Mouse (Mus musculus) frontal cortex, postnatal 36 days (tissue): Measurements from ENCODE around the gene Manba.
A peak's percentile ranks its signal among the peaks of the same experiment; 100 is the strongest.

ENCODE experiments used
- DNase-seq, 2 experiments: peaks; one replicate each; pipeline ENCODE4 v3.0.0; 2022; ENCODE audit warnings: low spot score in 2 of 2

The Manba gene

DNA sequence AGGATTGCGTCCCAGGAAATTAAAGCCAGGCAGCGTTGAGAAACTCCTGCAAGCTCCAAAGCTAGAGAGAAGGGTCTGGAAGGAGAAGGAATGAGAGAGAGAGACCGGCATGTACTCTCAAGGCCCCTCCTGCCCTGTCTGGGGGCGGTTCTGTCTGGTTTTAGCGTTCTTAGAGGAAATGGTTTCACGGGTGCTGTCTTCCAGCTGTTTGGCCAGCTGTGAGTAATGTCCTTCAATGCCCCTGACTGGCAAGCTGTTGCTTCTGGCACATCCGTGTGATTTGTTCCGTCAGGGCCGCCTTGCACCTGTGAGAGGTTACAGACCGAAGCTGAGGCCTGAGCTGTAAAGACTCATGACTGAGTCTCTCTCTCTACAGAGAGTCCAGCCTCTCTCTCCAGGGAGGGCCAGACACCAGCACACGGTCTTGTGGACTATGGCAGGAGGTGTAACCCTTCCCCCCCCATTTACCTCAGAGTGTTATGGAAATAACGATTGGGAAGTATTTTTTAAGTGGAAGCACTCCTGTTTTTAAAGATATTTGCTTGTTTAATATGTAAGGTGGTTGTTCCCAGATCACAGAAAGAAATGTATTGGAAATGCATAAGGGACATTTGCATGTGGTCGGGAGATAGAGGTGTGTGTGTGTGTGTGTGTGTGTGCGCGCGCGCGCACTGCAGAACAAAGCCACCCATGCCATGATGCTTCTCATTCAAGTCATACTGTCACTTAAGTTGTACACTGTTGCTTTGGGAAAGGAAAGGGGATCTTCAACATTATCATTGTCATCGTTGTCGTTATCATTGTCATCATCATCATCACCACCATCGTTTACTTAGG, 95.2 kb downstream of the Manba start:
- no peak for DNase-seq

GRCm38 (mm10) chr3:135581606-135582117, 96.3 kb downstream of the Manba start:
- DNase-seq, result no peak

DNA sequence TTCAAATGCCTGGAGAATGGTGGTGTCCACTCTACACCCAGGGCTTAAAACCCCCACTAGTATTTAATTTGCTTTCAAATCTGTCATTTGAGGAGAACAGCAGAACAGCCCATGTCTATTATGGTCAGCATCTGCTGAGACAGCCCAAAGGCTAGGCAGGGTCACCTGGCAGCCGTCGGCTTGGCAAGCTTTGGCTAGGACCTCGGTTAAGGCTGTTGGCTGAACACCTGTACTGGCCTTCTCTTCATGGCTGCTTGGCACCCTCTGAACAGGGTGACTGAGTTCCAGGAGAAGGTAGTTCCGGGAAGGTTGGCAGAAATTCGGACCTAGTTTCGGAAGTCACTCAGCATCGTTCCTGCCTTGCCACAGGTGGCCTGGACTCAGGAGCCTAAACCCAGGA, 96.8 kb downstream of the Manba start:
- no peak for DNase-seq

GRCm38 (mm10) chr3:135585482-135585881, 100.1 kb downstream of the Manba start:
- DNase-seq, result no peak

DNA sequence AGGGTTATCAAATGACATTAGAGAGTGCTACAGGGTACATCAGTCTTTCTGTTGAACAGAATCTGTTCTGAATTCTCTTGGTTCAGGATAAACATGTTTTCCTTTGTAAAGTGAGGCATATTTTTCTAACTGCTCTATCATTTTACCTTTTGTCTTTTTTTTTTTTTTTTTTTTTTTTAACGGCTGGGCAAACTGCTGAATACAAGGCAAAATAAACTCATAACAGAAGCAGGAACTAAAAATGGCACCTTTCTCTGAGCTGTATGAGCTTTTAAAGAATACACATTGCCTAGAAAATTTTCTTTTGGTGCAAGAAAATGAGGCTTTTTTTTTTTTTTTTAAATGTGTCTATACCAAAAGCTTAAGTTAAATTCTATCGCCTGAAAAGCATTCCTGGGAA, 100.6 kb downstream of the Manba start:
- no peak for DNase-seq

GRCm38 (mm10) chr3:135586471-135586880, 101.1 kb downstream of the Manba start:
- peak in 1 of 2 experiments; percentile 36 for DNase-seq

GRCm38 (mm10) chr3:135590471-135590870, 105.1 kb downstream of the Manba start:
- no peak for DNase-seq

DNA sequence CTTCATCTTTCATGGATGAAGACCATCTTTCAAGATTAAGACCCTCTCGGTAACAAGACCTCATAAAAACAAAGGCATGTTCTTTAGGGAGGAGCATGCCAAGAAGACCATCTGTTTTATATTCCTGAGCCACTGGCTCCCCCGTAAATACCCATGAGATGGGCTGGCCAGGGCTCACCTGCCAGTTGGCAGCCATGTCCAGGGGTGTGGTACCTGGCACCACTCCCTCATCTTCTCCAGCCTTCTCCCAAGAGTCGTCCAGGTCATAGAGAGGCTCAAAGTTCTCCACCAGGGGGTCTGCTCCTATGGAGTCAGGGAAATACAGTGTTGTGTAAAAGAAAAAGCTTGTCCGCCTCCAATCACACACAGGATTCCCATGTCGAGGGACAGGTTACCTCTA, 106.0 kb downstream of the Manba start:
- DNase-seq, result no peak

- no peak for DNase-seq
Measured at GRCm38 (mm10) chr3:135592011-135592410, 106.6 kb downstream of the Manba start.

DNA sequence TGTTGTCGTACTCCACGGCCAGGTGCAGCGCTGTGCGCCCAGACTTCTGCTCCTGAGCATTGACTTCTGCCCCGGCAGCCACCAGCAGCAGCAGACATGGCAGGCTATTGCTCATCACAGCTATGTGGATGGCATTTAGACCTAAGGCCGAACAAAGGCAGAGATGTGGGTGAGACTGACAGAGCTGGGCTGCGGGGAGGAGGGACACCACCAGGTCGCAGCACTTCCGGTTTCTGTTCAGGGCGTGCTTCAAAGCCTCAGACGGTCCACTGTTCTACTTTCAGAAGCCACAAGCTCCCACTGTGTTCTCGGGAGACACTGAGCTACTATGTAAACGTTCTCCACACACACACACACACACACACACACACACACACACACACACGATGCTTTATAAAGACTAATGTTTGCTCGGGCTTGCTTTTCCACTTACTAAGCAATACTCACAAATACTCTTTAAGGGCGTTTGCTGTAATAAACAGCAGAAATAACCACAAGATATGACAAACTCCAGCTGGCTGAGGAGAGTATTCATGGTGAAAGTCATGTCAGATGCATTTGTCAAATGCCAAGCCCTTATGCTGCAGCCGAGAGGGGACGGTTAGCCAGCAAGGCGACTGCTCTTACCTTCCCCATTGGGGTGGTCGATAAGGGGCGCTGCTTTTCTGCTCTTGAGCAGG, 109.0 kb downstream of the Manba start:
- DNase-seq, result no peak

GRCm38 (mm10) chr3:135597014-135597413, 111.6 kb downstream of the Manba start:
- DNase-seq, result no peak

GRCm38 (mm10) chr3:135598355-135598754, 112.9 kb downstream of the Manba start:
- no peak for DNase-seq

GRCm38 (mm10) chr3:135602731-135603130, 117.3 kb downstream of the Manba start:
- DNase-seq, result no peak

- DNase-seq, result no peak
Measured at GRCm38 (mm10) chr3:135604626-135605417, 119.4 kb downstream of the Manba start.

- no peak for DNase-seq
Measured at GRCm38 (mm10) chr3:135605474-135605873, 120.1 kb downstream of the Manba start.

DNA sequence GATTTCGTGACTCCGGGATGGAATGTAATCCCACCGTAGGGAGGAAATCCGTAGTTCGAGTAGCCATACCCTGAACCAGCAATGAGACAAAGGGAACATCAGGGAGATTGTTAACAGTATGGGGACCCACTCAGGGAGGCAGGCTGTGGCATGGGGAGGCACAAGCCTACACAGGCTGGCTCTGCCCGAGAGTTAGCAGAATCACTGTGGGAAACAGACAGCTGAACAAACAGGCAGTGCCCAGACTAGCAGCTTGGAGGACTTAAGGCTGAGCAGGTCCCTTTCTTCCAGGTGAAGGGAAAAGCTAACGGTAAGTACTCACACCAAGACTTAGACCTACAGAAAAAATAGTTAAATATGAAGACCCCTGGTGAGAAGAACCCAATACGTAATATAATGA, 121.2 kb downstream of the Manba start:
- no peak for DNase-seq

DNA sequence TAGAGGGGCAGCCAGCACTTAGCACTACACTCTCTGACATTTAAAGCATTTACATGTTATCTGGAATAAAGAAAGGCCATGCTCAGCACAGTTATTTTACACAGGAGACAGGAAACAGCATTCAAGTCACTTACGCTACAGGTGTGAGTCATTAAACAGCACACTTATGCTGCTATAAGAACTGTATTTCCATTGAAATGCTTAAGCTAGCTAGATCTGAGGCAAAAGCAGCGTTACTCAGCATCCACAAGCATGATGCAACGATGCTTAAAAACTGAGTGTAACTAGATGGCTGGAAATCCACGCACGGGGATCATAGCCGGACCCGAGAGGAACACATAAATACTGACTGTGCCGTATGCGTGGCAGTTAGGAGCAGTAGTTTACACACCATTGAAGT, 121.6 kb downstream of the Manba start:
- DNase-seq, result no peak

DNA sequence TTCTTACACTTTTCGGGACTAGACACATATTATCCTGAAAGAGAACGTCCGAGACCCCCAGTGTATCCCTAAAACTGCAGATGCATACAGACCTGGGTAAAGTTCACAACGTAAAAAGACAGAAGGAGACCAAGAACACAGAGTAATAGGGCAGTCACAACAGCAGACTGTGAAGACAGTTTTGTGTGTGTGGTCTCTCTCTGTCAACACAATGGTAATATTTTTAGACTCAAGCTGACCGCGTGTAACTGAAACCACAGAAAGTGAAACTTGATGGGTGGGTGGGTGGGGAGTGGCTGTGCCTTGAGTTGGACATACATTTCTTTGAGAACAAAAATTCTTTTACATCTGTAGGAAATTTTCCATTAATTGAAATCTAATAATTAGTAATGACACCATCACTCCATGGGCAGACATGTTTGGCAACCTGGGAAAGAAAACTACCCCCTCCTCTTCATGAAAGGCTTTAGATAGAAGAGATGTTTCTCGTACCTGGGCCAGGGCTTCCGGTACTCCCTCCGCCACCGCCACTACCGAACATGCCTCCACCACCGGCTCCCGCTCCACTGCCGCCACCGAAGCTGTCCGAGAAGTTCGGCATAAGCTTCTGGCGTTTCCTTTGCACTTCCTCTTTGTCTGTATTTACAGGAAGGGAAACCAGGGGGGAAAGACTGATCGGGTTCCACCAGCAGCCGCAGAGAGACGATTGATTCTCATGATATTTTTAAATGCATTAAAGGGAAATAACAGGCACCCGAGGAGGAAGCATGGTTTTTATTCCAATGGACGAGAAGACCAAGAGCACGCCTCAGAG, 122.5 kb downstream of the Manba start:
- DNase-seq, result no peak

DNA sequence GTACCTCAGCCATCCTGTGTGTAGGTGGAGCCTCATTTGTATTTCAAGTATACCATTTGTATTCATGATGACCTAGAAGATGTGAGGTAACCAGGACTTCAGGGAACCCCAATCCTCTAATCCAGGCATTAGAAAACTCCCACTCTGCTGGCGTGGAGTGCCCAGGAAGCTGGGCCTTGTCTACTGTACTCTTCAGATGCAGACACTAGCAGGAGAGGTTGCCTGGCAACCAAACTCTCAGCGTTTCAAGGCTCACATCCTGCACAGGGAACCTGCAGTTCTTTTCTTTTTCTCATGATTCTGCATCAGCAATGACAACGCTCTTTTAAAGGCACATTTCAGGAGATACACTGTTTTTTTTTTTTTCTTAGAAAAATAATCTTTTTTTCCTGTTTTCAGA, 124.8 kb downstream of the Manba start:
- DNase-seq, result peak; percentile 61 to 69

DNA sequence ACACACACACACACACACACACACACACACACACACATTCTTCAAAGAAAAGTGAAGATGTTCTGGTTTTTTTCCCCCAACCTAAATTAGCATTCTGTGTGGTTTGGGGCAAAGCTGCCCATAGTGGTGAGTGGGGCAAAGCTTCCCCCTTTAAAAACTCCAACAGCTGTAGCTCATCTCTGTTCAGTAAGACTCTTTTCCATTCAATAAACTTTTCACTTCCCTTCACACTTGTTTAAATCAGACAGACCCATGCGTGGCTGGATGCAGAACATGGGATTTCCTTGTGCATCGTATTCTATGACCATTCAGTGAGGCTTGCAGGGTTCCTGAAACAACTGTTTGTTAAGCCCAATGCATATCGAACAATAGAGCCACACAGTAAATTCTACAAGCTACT, 129.0 kb downstream of the Manba start:
- no peak for DNase-seq

DNA sequence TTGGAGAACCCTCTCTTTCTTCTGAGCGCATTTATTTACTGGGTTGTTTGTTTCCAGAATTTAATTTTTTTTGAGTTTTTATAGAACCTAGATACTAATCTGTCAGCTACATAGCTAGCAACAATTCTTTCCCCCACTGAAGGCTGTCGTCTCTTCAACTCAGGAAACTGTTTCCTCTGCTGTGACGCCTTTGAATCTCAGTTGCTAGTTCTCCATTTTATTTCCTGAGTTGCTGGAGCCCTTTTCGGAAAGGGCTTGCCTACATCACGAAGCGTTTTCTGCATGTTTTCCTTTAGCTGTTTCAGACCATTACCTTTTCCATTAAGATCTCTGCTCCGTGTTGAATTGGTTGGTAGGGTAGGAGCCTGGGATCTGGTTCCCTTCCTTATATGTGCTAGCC, 131.3 kb downstream of the Manba start:
- DNase-seq, result no peak
